Mouse (Mus musculus) embryonic fibroblast, embryonic 13.5 days (primary cell): ENCODE measurements around the gene Sgf29.

Experiments used
- CTCF ChIP-seq: IDR thresholded peaks from 2 replicates; pipeline ENCODE4 v1.5.1; 2011; ENCODE audit warnings: mild to moderate bottlenecking, control low read depth, low read length, moderate library complexity, borderline replicate concordance; ENCODE audit not compliant: insufficient read depth
- POLR2A ChIP-seq: IDR thresholded peaks from 2 replicates; pipeline ENCODE4 v1.6.1; 2011; ENCODE audit warnings: low read depth, mild to moderate bottlenecking, control low read depth, low read length, moderate library complexity

- TF ChIP-seq POLR2A (no peak), CTCF (no peak)
Measured at GRCm38 (mm10) chr7:126676207-126676606, 27.1 kb downstream of the Sgf29 start, which contains the start of gene Sult1a1.
